Mouse (Mus musculus): ENCODE results near the gene Grhpr.

- TF ChIP-seq CTCF (IDR thresholded peaks at IDR 0.05; ENCODE audit: borderline replicate concordance, insufficient read depth, low read length) (no peak), POLR2A (IDR thresholded peaks at IDR 0.05; ENCODE audit: low read depth, low read length) (no peak)
These were observed 33.7 kb upstream of the Grhpr start for GRCm38 (mm10) chr4:44947464-44947863.
